Mouse (Mus musculus) kidney, postnatal 14 days (tissue): Measurements from ENCODE around the gene Tac4.
A peak's percentile ranks its signal among the peaks of the same experiment; 100 is the strongest.

Experiments
- DNase-seq: peaks from one replicate; pipeline ENCODE4 v3.0.0; 2022; ENCODE audit warnings: mixed read lengths

The Tac4 gene

DNA sequence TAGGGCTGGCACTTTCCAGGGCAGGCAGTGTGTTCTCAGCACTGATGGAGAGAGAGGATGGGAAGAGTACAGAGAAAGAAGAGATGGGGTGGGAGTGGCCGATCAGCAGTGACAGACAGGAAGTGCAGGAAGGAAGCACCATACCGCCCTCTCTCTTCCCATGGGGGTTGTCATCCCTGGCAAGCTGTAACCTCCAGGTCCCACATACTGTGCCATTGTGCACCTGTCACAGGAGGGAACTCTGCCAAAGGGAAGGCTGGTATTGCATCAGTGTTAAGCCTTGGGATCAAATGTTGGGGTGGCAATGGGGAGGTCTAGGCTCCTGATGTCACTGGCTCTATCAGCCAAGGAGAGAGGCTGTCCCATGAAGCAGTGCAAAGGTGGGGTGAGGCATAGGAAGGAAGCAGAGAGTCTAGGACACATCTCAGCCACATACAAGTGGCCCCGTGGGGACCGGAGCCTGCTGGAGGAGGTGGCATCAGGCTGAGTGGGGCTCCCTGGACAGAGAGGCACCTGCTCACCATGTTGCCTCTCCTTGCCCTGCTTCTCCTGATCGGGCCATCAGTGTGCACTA lies at the start of gene Tac4:
TSS of gene Tac4 (plus strand) at position 352 of the 574 bp plus-strand sequence.
- DNase-seq: no peak

DNA sequence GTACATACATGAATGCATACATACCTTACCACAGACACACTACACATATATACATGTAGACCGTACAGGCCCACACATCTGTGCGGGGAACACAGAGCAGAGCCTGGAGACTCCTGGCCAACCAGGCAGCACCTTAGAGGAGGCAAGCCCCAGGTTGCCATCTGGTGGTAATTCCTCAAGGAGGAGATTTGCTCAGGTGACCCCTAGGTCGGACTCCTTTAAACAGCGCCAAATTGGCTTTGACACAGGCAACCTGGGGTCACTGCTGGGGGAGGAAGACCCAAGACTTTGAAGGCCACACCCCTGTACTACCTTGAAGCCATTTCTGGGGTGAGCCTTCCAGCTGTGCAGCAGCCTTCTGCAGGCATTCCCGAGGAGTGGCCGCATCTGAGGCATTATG lies 47.7 kb upstream of the Tac4 start:
- DNase-seq: no peak

- DNase-seq: no peak
These were observed 47.0 kb upstream of the Tac4 start for GRCm38 (mm10) chr11:95214305-95214704.

DNA sequence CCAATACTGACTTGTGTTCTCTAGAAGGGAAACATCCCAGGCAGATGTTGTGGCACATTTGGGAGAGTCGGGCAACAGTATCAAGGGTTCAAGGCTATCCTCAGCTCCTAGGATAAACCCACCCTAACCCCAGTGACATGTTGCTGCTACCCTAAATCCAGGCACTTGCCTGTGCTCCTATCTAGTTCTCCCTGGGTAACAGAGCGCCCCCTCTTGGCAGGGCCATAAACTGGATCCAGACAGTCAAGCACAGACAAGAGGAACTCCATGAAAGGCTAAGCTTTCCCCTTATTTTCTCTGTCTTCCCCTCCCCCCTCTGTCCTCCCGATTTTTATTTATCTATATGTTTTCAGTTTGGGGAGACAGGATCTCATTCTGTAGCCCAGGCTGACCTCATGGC lies 45.1 kb upstream of the Tac4 start:
- no peak for DNase-seq

GRCm38 (mm10) chr11:95219111-95219510 lies 42.2 kb upstream of the Tac4 start:
- no peak for DNase-seq

GRCm38 (mm10) chr11:95223473-95223872 lies 37.9 kb upstream of the Tac4 start:
- peak; percentile 66 for DNase-seq

DNA sequence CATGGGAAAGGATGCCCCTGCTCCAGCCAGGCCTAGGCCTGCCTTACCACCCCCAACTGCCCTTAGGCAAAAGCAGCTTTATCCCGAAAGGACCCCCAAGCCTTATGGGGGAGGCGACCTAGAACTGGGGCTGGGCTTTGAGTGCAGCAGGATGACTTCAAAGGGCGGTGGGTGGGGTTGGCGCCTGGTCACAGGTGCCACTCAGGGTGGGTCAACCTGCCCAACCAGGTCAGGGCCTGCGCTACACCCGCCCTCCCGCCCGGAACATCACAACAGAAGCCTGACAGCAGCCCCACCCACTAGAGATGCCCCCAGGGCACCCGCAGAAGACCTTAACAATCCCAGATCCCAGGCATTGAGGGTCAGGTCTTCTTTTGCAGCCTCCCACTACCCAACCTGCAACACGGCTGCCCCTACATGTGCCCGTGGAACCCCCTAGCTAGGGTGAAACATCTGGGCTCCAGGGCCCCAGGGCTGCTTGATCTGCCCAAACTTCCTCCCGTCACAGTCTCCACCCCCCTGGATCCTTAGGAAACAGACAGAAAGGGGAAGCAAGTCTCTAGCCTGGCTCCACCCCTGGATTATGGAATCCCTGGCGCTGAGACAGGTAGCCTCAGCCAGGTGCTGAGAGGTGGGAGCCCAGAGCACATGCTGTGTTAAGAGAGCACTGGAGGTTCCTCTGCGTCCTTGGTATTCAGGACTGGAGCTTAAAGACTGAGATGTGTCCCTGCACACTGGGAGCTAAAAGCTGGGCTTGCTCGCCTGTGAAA lies 37.0 kb upstream of the Tac4 start:
- no peak for DNase-seq

DNA sequence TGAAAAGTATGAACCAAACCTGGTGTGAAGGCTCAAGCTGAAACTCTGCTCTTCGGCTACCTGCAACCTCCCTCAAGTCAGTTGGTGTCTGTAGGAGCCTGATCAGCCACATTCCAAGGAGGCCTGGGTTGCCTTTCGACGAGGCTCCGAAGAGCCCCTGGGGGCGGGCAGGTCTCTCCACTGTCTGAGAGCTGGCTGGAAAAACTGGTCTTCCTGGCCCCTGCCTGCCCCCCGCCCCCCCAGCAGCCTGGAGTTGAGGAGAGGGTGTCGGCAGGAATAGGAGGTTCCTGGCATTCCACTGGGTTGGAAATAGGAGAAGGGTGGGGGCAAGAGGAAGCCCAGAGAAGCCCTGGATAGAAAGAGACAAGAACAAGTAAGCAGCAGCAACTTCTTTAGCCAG lies 35.9 kb upstream of the Tac4 start:
- no peak for DNase-seq

DNA sequence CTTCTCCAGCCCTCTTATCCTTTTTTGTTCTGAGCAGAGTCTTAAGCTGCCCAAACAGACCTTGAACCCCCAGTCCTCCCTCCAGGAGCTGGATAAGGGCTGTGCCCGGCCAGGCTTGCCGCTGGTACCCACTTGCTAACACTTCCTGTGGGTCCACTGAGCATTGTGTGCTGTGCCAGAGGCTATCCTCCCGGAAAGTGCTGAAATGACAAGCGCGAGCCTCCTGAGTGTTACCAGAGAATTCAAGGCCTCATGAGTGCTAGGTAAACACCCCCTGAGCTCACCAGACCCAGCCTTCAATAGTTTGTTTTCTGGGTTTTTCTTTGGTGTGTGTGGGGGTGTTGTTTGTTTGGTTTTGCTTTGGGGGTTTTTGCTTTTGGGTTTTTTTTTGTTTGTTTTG lies 33.9 kb upstream of the Tac4 start:
- DNase-seq: no peak

GRCm38 (mm10) chr11:95231688-95232328 lies 29.5 kb upstream of the Tac4 start:
- DNase-seq: peak; percentile 85

- no peak for DNase-seq
These were observed 29.0 kb upstream of the Tac4 start for GRCm38 (mm10) chr11:95232329-95232696.

GRCm38 (mm10) chr11:95238477-95238876 lies 22.9 kb upstream of the Tac4 start:
- DNase-seq: no peak

DNA sequence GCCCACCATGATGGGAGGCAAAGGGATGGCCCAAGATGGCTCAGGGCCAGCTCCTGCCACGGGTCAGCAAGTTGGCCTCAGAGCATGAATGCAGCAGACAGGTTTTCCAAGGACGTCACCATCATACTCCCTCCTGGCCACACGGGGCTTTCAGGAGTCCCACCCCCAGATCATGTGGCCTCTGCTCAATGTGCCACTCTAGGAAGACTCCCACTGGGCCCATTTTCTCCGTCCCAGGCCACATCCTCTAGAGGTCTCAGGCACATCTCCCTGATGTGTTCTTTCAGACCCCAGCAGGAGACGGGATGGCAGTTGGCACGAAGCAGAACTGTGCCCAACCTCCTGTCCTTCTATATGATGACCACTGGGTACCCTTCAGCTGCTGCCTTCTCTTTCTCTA lies 18.7 kb upstream of the Tac4 start:
- DNase-seq: no peak

DNA sequence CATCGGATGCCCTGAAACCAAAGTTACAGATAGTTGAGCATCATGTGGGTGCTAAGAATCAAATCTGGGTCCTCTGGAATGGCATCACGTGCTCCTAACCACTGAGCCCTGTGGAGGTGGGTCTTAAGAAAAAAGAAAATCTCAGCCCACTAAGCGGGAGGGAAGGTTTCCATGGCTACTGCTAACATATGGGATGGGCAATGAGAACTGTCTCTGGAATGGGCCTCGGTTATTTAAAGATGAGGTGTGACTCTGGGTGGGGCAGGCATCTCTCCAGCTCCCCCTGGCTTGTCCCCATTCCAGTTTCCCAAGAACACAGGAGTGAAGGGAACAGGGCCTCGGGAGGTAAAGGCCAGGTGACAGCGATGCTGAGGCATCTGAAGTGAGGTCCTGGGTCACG lies 15.9 kb upstream of the Tac4 start:
- no peak for DNase-seq

DNA sequence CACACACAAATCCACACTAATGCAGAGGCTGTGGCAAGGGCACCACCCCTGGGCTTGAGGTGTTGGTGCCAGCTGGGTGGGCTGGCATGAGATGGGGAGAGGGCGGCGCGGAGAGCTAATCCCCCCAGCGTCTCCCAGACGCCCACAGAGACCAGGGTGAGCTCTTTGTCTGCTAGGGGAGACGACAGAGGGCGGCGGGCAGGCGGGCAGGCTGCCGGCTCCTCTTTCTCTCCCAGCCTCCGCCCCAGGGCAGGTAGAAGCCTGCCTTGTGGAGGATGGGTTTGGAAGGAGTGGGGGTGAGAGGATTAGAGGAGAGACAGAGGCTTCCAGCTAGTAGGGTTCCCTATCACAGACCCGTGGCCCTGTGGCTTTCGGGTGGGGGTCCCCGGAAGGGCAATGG lies 14.3 kb upstream of the Tac4 start:
- DNase-seq: no peak

DNA sequence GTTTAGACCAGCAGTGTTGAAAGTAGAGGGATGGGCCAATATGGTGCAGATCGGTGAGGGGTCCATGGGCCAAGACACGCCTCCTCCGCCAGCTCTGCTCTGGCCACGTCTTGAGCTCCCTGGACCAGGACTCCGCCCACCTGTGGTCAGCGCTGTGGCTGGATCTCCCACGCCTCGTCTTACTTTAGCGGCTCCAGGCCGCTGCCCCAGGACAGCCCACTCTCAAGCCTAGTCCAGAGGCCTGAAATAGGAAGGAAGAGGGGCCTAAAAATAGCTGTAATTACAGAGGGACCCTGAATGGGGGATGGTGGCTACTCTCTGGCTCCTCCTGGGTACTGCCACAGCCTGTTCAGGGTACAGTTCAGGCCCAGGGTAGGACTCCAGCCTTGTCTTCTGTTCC lies 11.2 kb upstream of the Tac4 start:
- DNase-seq: no peak

- DNase-seq: peak; percentile 86
These were observed 10.0 kb upstream of the Tac4 start for GRCm38 (mm10) chr11:95251295-95251694.

DNA sequence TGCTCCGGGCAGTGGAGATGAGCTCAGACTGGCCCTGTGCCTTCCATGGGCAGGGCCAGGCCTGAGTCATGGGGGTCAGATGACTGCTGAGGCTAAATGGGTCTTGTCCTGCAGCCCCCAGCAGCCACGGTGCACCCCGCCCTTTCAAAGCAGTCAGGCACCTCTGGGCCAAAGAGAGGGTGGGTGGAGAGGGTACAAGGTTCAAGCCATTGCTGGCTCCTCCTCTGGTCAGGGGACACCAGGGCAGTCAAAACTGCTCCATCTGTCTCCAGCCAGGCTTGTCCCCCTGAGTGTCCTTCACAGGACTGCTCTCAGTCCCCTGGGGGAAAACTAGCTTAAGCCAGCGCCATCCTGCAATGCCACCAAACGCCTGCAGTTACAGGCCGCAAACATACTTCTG lies 9.2 kb upstream of the Tac4 start:
- peak; percentile 79 for DNase-seq

DNA sequence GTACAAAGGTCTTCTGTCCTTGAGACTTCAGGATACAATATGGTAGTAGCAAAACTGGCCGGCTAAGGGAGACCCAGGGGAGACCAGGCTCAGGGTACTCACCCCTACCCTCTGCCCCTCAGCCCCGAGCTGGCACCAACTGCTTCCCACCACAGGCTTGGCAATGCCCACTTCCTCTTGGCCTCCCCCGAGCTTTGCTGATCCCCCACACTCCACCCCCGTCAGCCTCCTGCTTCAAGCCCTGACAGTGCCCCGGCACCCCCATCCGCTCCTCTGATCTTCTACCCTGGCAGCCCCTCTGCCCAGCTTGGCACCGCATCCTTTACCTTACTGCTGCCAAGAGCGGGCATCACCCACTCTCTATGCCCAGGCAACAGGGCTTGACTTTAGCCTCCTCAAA lies 7.2 kb upstream of the Tac4 start:
- DNase-seq: no peak

DNA sequence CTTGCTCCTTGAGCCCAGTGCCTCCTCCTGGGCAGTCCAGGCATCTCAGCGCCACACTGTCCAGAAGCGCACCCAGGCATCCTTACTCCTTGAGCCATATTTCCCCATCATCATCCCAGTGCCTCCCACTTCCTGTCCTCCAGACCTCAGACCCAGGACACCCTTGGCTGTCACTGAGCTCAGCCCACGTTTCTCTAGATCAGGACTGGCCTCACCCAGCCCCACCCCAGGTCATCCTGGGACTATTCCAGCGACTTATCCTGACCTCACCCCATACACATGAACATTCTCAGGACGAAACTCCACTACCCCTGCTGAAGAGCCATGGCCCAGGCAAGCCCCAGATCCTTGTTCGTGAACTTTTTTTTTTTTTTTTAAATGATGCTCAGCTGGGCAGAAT lies 5.6 kb upstream of the Tac4 start:
- no peak for DNase-seq

GRCm38 (mm10) chr11:95257930-95258329 lies 3.4 kb upstream of the Tac4 start:
- no peak for DNase-seq

- DNase-seq: peak; percentile 86
These were observed 2.8 kb upstream of the Tac4 start for GRCm38 (mm10) chr11:95258490-95258889.

DNA sequence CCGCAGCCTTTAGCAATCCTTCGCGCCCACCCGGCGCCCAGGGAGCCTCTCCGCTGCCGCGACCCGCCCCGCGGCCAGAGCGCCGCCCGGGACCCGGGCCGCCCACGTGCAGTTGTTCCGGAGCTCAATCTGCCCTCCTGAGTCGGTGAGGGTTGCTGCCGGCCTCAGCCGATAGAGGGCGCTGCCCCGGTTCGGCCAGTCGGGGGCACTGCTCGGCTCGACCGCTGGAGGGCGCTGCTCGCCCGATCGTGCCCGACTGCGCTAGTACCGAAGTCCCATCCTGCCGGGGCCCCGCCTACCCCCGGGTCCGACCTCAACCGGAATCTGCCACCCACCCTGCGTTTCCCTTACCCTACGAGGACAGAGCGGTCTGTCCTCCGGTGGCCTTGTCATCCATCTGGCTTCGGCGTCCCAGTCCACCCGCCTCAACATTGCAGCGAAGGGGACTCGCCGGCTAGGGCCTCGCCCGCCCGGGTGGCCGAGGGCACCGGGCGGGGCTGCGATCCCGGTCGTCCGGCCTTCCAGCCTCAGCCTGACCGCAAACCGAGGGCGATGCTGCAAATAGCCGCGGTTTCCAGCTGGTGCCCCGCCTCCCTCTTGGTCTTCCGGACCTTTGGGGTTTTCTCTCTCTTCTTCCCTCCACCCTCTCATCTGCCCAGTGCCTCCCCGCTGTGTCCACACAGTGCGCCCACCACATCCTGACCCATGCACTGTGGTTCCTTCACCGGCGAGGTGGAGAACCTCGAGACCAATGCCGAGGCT lies 2.1 kb upstream of the Tac4 start:
- peak; percentile 94 for DNase-seq
